Mouse (Mus musculus): Measurements from ENCODE around the gene Slc9a3r2.
A peak's percentile ranks its signal among the peaks of the same experiment; 100 is the strongest.

Slc9a3r2 gene

DNA sequence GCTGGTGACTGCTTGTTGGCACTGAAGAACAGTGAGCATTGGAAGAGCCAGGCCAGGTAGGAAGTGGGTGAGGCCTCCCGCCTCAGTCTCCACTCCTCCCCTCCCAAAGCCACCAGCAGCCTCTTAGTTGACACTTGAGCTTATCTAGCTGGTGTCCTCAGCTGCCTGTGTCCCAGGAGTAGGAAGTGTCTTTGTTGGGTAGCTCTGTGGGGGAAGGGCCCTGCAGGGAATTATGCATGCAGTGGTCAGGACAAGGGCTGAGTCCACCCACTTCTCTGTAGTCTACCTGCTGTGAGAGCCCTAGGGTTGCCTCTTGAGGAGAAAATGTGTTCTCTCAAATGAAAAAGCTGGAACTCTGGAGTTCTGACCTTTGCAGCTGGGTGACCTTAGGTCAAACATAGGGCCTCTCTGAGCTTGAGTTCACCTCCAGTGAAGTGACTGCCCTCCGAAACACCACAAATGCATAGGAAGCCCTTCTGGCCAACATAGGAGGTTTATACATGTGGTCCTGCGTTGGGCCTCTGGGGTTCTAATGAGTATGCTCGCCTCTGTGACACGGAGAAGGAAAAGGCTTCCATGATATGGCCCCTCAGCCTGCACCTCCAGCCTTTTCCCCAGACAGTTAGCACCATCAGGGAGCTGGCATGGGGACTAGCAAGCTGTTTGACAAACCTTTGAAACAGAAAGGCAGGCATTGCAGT is 13.2 kb downstream of the Slc9a3r2 start:
- no peak for DNase-seq (ENCODE audit: extremely low spot score)

DNA sequence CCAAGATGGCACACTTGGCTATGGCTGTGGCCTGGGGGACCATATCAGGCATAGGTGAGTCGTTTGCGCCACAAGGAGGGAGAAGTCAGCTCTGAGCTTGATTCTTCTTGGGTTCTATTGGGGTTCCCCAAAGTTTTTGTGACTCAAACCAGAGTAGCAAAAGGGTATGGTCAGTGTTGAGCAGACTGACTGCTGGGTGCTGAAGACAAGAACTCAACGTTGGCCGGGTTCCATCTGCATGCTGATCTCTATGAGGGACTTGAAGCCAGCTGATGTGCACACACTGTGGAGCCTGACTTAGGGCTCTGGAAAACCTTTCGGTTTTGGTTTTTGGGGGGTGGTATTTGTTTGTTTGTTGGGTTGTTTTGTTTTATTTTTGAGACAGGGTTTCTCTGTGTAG is 14.4 kb downstream of the Slc9a3r2 start:
- no peak for DNase-seq (ENCODE audit: extremely low spot score)

DNA sequence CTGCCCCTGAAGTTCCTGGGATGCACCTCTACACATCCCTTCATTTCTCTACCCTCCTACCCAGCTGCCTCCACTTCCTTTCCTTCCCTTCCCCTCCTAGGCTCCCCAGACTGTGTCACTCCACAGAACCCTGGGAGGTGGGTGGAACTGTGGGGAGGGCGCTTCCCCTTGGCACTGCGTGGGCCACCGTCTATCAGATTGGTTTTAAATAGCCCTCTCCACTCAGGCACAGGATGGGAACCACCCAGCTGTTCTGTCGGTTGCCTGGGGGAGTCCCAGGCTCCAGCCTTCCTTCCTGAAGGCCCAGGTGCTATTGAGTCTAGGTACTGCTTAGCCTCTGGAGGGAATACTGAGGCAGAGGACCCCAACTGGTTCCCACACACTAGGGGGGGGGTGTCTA is 15.1 kb downstream of the Slc9a3r2 start:
- DNase-seq (ENCODE audit: extremely low spot score) = no peak

DNA sequence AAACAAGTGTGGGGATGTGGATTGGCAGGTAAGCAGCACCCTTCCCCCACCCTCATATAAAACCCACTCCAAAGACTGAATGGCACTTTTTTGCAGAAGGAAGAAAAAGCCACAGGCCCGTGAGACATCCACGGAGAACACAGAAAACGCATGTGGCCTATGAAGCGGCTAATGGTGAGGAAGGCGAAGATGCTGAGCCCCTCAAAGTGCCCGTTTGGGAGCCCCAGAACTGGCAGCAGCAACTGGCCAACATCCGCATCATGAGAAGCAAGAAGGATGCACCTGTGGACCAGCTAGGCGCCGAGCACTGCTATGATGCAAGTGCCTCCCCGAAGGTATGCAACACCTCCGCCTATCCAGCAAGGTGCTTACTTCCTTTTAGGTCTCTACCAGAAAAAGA is 16.3 kb downstream of the Slc9a3r2 start:
- no peak for DNase-seq (ENCODE audit: extremely low spot score)

DNA sequence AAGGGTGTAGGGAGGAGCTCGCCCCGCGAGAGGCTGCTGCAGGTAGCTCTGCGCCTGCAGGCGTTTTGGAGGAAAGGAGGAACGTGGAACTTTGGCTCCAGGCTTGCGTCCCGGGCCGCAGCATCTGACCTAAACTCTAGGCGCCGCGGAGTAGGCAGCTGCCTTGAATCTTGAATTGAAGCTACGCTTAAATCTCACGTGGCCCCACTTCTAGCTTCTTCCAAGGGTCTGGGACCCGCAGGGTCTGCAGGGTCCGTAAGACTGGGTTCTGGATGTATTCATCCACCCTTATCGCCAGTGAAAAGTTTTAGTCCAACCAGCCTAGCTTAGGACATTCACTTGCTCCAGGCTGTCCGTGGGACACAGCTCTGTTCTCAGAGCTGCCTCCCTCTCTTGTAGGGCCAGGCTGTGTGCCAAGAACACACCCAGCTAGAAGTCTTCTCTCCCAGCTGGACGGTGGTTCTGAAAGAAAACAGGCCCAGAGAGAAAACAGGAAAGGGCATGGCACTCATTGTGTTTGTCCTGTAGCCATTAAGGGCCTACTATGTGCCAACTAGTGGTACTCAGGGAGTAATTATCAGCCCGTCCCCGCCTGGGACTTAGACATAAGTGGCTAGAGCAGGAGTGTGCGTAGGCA is 17.2 kb downstream of the Slc9a3r2 start:
- no peak for DNase-seq (ENCODE audit: extremely low spot score)

DNA sequence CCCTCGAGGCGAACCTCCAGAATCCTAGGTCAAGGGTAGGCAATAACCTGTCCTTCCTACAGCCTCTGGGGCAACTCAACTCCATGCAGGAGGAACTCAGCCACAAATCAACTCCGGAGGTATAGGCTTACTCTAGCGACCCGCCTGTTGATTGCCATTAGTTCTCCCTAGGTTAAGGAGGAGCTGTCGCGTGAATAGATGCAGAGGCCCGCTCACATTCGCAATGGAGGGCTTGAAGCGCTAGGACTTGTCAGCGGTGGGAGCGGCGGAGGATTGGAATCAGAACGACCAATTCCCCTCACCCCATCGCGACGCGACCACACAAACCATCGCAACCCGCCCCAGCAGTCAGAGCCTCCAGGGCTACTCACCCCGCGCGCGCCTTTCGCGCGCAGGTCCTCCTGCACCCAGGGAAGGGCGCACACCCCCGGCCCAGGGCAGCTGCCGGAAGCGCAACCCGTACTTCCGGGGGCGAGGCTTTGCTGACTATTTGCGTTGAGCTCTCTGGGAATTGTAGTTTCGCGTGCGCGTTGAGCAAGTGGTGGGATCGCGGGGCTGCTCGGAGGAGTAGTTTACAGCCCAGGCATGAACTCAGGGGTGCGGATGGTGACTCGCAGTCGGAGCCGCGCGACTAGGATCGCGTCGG is 17.8 kb downstream of the Slc9a3r2 start, which contains the start of the genes Tsc2 and Nthl1:
Gene Tsc2 (minus strand): TSS at position 464 of the 646 bp plus-strand sequence.
Gene Nthl1 (plus strand): TSS at position 514 of the 646 bp plus-strand sequence.
- DNase-seq (ENCODE audit: extremely low spot score) = peak; percentile 89

DNA sequence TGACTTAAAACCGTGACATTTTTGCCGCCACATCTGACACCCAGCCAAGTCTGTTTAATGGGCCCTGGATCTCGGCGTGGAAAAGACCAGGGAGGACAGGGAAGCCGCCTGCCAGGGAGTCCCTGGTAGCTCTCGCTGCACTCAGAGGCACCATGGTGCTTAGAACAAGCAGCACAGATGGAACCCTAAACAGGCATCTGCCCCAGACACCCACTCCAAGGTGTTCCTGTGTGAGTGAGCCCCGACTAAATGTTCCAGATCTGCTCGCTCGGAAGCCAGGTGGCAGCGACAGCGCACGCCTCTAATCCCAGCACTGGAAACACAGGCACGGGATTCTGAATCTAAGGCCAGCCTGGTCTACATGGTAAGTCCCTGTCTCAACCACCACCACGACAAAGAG is 20.1 kb downstream of the Slc9a3r2 start:
- DNase-seq (ENCODE audit: extremely low spot score) = no peak

DNA sequence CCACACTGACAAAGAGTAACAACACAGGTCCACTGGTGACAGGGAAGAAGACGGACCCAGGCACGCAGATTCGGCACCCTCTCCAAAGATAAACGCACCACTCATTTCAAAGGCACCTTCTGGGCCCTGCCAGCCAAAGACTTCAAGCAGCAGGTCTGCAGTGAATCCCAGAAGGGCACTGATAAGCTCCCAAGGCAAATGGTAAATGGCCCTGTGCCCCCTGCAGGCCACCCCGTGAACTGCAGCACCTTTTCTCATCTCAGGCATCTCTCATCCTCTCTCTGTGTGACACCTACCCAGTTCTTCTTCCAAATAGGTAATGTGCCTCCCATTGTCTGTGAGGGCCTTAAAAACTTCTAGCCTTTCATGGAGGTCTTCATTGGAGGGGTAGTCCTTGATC is 21.5 kb downstream of the Slc9a3r2 start:
- peak; percentile 70 for DNase-seq (ENCODE audit: extremely low spot score)

DNA sequence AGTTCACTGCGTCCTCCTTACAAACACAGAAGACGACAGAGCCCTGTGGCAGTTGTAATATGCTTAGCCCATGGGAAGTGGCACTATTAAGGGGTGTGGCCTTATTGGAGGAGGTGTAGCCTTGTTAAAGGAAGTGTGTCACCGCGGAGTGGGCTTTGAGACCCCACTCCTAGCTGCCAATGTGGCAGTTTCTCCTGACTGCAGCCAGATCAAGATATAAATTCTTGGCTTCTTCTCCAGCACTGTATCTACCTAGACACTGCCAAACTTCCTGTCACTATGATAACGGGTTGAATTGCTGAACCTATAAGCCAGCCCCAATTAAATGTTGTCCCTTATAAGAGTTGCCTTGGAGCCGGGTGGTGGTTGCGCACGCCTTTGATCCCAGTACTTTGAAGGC is 24.7 kb downstream of the Slc9a3r2 start:
- DNase-seq (ENCODE audit: extremely low spot score) = no peak

DNA sequence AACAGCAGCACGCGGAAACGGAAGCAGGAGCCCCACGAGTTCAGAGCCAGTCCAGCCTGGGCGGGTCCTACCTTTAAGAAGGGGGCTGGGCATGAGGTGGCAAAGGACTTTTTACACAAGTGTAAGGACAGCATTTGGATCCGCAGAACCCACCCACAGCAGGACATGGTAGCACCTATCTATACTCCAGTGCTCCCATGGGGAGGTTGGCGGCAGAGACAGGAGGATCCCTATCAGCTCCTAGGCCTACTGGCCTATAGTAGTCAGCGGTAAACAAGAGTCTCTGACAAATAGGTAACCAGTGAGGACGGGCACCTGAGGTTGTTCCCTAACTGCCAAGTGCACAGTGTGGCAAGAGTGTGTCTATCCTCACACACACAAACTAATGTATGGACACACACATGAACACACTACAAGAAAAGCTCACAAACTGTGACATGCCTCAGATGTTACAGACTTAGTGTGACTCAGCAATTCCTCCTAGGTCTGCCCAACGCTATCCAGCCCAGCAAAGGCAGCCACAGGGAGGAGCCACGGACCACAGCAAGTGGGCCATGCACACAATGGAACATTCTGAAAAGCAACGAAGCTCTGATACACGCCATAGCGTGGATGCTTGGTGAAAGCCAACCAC is 32.4 kb downstream of the Slc9a3r2 start:
- no peak for DNase-seq (ENCODE audit: extremely low spot score)

DNA sequence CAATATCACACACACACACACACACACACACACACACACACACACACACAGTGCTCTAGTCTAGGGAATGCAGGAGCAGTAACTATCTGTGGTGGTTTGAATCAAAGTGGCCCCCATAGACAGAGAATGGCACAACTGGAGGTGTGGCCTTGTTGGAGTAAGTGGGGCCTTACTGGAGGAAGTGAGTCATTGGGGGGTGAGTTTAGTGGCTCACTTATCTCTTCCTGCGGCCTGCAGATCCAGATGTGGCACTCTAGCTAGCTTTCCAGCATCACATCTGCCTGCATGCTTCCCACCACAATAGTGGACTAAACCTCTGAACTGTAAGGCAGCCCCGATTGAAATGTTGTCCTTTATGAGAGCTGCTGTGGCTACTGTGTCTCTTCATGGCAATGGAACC is 39.4 kb downstream of the Slc9a3r2 start:
- DNase-seq (ENCODE audit: extremely low spot score) = no peak

DNA sequence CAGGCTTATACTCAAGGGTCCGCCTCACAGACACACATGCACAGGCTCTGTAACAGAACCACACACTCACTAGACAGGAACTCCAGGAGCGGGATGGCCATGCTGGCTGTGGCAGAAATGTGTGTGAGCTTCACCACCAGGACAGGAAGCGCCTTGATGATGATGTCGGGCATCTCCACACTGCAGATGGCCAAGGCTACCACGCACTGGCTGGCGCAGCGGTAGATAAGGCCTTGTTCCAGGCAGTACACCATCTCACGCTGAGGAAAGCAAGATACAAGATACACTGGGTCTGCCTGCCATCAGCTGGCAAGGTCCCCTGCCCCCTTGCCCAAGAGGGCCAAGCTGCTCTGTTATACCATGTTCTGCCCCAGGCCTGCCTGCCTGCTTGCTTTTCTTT is 41.3 kb downstream of the Slc9a3r2 start:
- no peak for DNase-seq (ENCODE audit: extremely low spot score)

DNA sequence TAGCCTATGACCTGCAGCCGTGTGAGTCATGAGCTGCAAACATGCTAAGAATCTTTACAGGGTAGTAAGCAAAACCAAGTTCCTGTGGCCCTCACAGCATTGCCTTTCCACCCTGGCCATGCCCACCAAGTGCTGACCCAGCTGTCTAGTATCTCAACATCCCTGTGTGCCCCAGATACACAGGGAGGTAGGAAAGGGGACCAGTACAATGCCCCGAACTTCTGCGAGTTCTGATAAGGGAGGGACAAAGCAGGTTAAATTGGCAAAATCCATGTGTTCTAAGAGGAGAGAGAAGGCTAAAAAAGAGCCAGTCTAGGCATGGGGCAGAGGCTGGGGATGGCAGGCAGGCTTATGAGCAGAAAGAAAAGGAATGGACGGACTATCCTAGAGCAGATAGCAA is 41.8 kb downstream of the Slc9a3r2 start:
- no peak for DNase-seq (ENCODE audit: extremely low spot score)

DNA sequence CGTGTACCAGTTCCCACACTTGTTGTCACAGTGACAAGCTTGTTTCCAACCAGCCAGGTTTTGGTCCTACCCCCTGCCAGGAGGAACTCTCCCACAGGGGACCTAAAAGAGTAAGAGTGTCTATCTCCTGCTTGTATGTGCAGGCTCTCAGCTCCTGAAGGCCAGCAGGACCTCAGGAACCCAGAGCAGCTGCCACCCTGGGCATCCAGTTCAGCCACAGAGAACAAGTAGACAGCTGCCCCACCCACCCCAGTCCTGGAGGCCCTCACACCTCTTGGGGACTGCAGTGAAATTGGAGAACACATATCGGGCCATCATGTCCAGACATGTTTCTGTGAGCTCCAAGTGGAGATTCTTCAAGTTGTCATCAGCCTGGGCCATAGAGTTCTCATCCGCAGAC is 45.6 kb downstream of the Slc9a3r2 start:
- DNase-seq (ENCODE audit: extremely low spot score) = no peak

DNA sequence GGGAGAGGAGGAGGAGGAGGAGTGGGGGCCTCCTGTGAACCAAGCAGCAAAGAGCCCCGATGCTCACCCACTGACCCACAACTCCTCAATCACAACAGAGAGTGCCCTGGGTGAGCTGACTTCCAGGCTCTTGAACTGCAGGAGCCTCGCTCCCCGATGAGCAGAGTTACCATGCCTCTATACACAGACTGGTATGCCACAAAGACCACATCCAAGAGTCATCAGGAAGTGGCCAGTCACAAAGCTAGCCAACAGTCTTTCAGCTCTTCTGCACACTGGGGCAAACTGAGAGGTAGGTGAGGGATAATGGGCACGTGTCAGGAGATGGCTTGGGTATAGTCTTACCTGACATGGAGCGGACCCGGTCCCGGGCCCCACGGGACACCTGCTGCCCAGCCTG is 46.2 kb downstream of the Slc9a3r2 start:
- DNase-seq (ENCODE audit: extremely low spot score) = no peak

DNA sequence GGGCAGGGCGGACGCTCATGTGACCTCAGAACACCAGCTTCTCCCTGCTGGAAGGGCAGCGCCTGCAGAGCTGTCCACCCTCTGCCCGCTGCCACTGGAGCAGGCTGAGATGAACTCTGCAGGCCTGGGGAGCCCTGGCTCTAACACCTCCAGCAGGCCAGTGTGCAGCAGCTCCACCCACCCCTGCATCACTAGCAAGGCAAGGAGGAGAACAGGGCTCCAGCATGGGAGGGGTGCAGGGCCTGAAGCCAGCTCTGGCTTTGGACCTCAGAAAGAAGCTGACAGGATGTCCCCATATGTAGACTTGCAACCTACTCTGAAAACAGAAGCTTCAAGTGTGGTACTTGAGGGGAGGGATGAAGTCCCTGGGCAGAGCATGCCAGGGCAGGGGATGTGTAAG is 49.6 kb downstream of the Slc9a3r2 start:
- no peak for DNase-seq (ENCODE audit: extremely low spot score)

DNA sequence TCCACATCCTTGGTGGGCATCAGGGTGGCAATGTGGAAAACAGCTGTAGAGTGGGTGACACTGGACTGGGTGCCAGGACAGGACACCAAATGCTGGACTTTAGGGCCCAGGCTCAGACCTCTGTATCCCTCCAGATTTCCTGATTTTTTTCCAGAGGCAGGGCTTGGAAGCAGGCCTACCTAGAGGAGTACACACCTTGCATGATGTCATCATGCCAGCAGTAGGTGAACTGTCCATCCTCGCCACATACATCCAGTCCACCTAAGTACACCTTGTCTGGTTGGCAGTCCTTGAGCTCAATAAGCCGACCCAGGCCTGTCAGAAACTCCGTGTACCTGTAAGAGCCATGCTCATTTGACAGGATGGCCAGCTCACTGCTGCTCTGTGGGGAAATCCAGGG is 52.1 kb downstream of the Slc9a3r2 start:
- DNase-seq (ENCODE audit: extremely low spot score) = no peak

DNA sequence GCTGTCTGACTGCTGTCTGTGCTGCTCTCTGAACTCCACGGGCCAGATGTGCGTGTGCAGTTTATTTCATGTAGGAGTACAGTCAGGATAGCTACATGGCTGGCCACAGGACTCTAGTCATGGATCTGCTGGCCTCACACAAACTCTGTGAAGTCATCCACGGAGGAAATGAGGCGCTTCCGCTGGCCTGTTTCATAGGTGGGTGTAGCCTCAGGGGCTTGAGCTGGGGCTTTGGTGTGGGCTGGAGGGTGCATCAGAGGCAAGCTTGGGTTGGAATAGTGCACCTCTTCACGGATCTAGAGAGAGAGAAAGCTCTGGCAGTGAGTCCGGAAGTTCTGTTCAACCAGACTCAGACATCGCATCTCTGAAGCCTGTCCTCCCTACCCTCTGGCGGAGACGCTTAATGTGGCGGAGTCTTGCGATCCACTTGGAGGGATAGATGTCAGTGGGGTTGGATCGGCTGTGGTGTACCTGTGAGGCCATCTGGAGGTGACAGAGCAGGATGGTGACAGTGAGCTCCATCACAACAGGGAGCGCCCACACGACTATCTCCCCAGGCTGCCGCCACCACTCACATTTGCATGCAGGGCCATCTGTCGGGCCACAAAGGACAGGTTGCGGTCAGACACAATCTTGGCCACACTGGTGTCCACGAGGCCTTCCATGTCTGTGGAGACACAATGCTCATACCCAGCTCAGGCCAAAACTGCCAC is 53.5 kb downstream of the Slc9a3r2 start:
- no peak for DNase-seq (ENCODE audit: extremely low spot score)

DNA sequence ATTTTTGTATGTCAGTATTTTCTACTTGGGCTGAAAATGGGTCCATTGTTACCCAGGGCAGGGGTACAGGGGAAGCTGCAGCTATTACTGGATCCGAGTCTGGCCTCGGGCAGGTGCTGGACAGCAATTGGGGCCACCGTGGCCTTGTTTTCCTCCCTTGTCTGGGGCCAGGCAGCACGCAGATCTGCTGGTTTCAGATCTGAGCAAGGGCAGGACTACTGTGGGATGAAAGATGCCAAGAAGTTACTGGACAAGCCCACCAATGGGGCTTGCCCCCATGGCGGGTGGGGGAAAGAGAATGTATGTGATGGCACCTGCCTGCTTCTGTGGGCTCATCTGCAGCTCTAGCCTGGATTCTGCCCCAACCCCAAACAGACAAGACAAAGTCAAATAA is 54.1 kb downstream of the Slc9a3r2 start:
- no peak for DNase-seq (ENCODE audit: extremely low spot score)

DNA sequence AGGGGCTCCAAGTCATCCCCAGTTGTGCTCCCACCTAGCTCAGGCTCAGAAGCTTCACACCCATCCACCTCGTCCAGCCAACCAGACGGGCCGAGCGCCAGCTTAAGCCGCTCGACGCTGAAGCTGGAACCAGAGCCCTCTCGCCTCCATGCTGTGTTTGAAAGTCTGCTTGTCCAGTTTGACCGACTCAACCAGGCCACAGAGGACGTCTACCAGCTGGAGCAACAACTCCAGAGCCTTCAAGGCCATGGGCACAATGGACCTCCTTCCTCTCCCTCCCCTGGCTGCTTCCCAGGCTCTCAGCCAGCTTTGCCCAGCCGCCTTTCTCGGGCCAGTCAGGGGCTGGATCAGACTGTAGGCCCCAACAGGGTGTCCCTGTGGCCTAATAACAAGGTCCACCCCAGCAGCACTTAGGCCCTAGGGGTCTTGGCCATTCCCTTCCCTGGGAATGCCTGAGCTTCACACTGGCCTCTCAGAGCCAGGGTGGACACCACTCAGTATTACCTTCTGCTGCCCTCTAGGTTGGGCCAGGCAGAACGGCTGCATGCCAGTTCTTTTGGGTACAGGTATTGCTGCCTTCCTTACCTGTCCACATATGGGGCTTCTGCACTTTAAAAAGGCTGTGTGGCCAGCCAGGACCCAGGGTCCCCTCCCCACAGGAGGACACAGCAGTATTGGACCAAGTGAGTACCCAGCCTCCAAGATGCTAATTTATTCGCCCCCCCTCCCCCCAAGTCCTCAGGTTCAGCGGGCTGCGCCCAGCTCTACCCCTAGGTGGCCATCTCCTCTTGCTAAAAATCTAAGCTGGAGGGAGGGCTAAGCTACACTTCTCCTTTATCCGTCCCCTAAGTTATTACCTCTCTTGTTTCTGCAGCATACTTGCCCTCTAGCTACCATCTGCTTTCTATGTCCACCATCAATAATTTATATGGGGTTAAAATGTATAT is 54.7 kb downstream of the Slc9a3r2 start:
- no peak for DNase-seq (ENCODE audit: extremely low spot score)

Measured in embryo, embryonic 9.5 days (tissue).